Mouse (Mus musculus): Measurements from ENCODE around the gene Pafah2.
A peak's percentile ranks its signal among the peaks of the same experiment; 100 is the strongest.

Pafah2 gene

GRCm38 (mm10) chr4:134417111-134417510 is 21.0 kb downstream of the Pafah2 start:
- DNase-seq (ENCODE audit: low read depth, low spot score), result no peak

GRCm38 (mm10) chr4:134421971-134422370 is 25.9 kb downstream of the Pafah2 start:
- DNase-seq (ENCODE audit: low read depth, low spot score), result no peak

GRCm38 (mm10) chr4:134423949-134424348 is 27.8 kb downstream of the Pafah2 start:
- DNase-seq (ENCODE audit: low read depth, low spot score), result no peak

DNA sequence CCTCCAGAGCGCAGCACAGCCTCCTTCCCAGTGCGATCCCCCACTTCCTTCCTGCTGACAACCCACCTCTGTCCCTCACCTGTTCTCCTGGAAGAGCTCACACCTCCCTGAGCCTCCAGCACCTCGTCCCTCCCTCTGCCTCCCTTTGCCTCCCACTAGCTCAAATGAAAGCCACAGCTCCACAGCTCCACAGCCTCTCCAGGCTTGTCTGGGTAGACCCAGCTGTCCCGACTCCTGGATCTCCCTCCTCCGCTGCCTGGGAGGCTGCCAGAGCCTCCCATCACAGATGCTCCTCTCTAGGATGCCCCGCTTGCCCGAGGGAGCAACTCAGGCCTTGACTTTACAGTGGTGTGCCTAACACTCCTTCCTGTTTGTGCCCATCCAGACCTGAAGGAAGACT is 29.0 kb downstream of the Pafah2 start:
- DNase-seq (ENCODE audit: low read depth, low spot score), result no peak

DNA sequence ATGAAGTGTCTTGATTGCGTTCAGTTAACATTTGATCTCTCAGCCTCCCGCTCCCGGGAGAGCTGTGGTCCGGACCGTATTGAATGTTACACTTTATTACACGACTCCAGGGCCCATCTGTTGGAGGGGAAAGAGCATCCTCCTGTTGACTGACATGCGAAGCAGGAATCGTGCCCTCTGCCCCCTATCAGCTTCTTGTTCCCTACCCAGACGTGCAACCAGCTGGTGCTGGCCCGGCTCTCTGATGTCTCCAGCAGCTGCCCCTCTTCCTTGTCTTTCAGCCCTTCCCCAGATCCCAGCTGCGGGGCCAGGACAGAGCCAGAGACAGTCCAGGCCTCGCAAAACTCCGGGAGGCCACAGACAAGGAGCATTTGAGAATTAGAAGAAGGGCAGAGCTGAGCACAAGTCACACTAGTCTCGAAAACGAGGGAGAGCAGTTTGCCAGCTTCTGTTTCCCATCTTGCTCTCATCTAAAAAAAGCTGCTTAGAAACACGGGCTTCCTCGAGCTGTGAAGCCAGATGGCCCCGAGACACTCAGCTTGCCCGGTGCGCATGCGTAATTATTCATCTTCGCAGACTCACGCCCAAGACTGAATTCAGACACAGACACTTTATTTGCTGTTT is 34.4 kb downstream of the Pafah2 start:
- peak; percentile 84 for DNase-seq (ENCODE audit: low read depth, low spot score)

DNA sequence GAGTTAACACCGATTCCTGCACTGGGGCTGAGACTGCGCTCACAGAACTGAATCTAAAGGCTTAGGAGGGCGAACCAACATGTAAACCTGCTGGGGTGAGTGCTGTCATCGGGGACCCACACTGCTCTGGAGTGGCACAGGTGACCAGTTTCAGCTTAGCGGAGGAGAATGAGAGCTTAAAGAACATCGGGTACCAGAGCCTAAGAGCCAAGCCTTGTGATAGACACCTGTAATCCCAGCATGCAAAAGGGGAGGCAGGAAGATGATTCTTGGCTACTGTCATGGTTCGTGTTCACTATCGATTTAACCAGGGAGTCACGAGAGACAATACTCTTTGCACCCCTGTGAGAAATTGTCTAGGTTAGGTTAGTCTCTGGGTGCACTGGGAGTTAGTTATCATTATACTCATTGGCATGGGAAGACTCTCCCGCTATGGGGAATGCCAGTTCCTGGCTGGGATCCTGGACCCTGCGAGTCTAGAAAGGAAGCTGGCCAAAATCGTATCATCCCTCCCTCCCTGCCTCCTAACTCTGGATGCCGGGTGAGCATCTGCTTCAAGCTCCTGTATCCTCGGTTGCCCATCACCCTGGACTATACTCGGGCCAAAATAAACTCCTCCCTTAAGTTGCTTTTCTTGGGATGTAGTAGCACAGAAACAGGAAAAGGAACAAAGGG is 36.7 kb downstream of the Pafah2 start:
- DNase-seq (ENCODE audit: low read depth, low spot score), result no peak

- peak; percentile 30 for DNase-seq (ENCODE audit: low read depth, low spot score)
Observed at GRCm38 (mm10) chr4:134436185-134436584, 40.1 kb downstream of the Pafah2 start.

GRCm38 (mm10) chr4:134436659-134437058 is 40.5 kb downstream of the Pafah2 start:
- peak; percentile 58 for DNase-seq (ENCODE audit: low read depth, low spot score)

DNA sequence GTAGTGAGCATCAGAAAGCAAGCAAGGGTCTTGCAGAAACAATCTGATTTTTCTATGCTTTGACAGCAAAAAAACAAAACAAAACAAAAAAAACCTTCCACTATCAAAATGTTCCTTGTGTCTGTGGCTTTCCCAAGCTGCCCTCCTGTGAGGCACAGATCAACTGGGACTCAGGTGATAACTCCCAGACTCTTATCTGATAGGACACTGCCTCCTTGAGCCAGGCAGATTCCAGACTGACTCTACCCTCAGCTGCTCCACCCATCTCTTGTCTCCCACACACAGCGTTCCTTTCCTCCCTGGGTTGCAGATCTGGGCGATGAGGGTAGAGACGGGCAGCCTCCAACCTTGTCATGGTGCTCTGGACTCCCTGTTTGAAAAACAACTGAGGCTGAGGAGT is 43.0 kb downstream of the Pafah2 start:
- no peak for DNase-seq (ENCODE audit: low read depth, low spot score)

GRCm38 (mm10) chr4:134439919-134440318 is 43.8 kb downstream of the Pafah2 start:
- DNase-seq (ENCODE audit: low read depth, low spot score), result no peak

DNA sequence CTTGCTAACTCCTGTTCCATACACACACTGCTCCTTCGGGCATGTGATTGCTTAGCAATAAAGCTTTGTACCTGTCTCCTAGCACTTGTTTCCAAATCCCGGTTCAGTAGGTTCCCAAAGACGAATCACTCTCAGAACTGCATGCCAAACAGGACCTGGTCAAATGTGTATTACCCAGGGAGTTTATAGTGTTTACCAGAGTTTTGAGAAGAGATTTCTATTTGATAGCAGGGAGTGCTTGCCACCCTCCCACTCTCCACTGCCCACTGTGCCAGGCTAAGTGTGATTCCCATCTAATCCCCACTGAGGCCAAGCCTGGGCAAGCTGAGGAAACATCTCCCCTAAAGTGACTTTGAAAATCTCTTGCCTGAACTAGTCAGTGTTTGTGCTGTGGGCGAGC is 46.1 kb downstream of the Pafah2 start:
- no peak for DNase-seq (ENCODE audit: low read depth, low spot score)

- DNase-seq (ENCODE audit: low read depth, low spot score), result no peak
Observed at GRCm38 (mm10) chr4:134443589-134443988, 47.5 kb downstream of the Pafah2 start.

DNA sequence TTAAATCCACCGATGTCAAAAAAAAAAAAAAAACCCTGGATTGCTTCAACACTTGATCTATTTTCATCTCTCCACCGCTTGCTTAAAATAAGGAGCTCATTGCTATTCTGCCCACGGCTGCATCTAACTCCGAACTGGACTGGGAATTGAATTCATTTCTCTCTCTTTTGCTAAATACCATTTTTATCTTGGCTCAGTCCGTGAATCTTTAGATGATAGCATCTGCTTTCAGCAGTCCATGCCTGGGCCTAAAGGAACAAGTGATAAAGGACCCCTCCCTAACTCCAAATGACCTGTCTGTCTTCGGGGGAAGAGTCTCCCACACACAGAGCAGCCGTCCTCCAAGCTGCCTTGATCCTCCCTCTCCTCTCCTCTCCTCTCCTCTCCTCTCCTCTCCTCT is 48.8 kb downstream of the Pafah2 start:
- no peak for DNase-seq (ENCODE audit: low read depth, low spot score)

DNA sequence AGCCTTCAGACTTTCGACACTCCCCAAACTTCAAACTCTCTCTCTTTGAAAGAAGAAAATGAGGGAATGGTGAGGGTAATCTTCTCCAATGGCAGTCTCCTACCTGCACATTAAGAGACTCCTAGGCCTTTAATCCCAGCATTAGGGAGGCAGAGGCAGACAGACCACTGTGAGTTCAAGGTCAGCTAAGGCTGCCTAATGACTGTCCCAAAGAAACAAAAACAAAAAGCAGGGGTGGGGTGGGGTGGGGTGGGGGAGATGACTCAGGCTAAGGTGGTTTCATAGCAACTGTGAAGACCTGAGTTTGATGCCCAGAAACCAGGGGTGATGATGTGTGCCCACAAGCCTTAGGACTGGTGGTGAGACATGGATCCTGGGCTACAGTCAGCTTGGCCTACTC is 49.4 kb downstream of the Pafah2 start:
- no peak for DNase-seq (ENCODE audit: low read depth, low spot score)

GRCm38 (mm10) chr4:134447966-134448365 is 51.8 kb downstream of the Pafah2 start:
- DNase-seq (ENCODE audit: low read depth, low spot score), result no peak

- DNase-seq (ENCODE audit: low read depth, low spot score), result peak; percentile 56
Observed at GRCm38 (mm10) chr4:134449595-134450391, 53.7 kb downstream of the Pafah2 start.

DNA sequence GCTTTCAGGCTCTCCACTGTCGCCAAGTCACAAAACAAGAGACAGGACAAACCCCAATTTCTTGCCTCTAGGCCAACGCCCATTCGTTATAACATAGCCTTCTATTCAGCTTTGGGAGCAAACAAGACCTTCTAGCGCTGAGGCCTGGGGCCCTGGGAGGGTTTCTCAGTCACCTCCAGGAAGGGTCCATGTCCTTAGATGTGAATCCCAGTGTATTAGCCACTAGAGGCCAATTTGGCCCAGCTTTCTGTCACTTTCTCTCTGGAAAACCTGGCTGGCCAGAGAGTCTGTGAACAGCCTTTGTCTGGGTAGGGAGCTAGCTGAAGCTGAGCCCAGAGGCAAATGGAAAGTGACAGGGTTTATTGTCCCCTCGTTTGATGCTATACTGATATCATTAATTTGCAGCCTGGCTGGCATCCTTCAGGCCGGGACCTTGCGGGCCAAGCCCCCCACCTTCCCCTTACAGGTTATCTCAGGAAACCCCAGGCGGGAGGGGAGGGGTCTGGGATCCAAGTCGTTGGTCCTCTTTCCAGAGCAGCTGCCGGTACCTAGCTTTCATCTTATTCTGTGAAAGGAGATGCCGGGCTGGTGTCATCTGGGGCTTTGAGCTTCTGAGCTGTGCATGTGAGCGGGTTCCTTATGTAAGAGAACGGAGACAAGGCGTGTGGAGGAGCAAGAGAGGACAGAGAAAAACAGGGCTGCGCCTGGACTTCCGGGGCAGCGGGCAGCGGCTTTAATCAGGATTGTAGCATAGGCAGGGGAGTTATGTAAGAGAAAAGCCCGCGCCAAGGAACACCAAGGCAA is 54.5 kb downstream of the Pafah2 start:
- DNase-seq (ENCODE audit: low read depth, low spot score), result peak; percentile 14

GRCm38 (mm10) chr4:134451484-134451883 is 55.4 kb downstream of the Pafah2 start:
- no peak for DNase-seq (ENCODE audit: low read depth, low spot score)

DNA sequence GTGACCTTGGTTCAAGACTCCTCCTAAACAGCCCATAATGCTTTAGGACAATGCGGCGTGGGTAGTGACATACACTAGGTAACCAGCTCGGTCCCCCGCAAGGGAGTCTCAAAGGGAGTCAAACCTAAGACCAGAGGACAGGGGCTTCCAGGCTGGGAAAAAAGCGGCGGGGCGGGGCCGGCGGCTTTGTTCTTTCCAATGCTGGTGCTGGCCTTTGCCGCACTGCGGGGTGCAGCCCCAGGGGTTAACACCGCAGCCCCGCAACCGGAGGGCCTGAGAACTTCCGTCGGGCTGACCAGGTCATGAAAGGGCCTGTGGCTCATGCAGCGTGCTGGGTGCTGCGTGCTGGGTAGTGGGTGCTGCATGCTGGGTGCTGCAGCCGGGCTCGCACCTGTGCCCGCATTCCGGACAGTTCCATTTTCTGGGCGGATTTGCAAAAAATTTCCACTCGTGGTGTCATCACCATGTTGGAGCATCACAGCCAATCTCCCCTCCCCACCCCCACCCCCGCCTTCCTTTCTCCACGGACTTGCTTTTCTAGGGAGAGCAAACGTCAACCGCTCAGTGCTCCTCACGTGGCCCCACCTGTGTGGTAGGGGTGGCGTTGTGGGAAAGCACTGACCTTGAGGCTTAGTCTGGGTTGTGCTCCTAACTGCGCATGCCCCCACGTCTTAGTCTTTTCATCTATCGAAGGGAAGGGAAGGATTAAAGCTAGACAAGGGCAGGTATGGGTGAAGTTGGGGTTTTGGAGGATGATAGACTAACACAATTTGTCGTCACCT is 57.7 kb downstream of the Pafah2 start:
- peak; percentile 25 for DNase-seq (ENCODE audit: low read depth, low spot score)

DNA sequence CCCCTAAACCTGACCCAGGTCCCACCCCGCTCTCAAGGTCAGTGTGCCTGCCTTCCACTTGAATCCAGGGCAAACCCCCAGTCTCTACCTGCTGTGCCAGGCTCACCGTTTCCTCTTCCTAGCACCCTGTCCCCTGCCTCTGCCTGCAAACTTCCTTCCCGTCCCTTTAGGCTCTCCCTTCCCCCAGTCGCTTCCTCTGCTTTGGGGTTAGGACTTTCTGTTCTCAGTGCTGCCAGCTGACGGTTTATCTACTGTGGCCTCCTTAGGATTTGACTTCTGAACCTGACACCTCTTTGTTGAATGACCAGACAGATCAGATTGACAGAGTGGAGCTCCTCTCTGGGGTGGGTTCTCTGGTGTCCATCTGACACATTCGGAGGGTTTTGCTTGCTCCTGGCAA is 59.2 kb downstream of the Pafah2 start:
- DNase-seq (ENCODE audit: low read depth, low spot score), result no peak

All from mesoderm, embryonic 11.5 days (tissue).